Mouse (Mus musculus): ENCODE measurements around the gene Glo1. TPM values are rescaled to one million over a fixed set of nuclear protein-coding genes. Genes with fewer than 3 reads are reported as not detected.
"Not testable (repeated sequence)": the region's sequence is repeated elsewhere in the genome, so short reads cannot be mapped to it uniquely, and the experiment has no call there.

Glo1 gene
- polyA plus RNA-seq, 1 experiment = 46.4 TPM

GRCm38 (mm10) chr17:30648770-30649169, 22.1 kb upstream of the Glo1 start:
- Histone ChIP-seq H3K4me3 (ENCODE audit: insufficient read depth, low read length) (no peak overlapping the region), H3K4me1 (ENCODE audit: control insufficient read depth, insufficient read depth, low read length) (no peaks in the 10 kb centered on the region), H3K27ac (ENCODE audit: insufficient read depth, low read depth, low read length) (no peak overlapping the region)
- TF ChIP-seq CTCF (IDR thresholded peaks at IDR 0.05; ENCODE audit: low read depth, low read length) = no peak
- no peak for TF ChIP-seq POLR2A (IDR thresholded peaks at IDR 0.05; ENCODE audit: borderline replicate concordance, low read depth, low read length)

- TF ChIP-seq POLR2A (IDR thresholded peaks at IDR 0.05; ENCODE audit: borderline replicate concordance, low read depth, low read length) (no peak), CTCF (IDR thresholded peaks at IDR 0.05; ENCODE audit: low read depth, low read length) (no peak)
- H3K27ac ChIP-seq (ENCODE audit: insufficient read depth, low read depth, low read length) = no peak overlapping the region
- no peak overlapping the region for H3K4me3 ChIP-seq (ENCODE audit: insufficient read depth, low read length)
- H3K4me1 ChIP-seq (ENCODE audit: control insufficient read depth, insufficient read depth, low read length) = no peaks in the 10 kb centered on the region
Measured at GRCm38 (mm10) chr17:30640896-30641295, 14.2 kb upstream of the Glo1 start.

- no peak for TF ChIP-seq POLR2A (IDR thresholded peaks at IDR 0.05; ENCODE audit: borderline replicate concordance, low read depth, low read length)
- TF ChIP-seq CTCF (IDR thresholded peaks at IDR 0.05; ENCODE audit: low read depth, low read length) = no peak
- no peak overlapping the region for H3K4me3 ChIP-seq (ENCODE audit: insufficient read depth, low read length)
- no peak overlapping the region for H3K27ac ChIP-seq (ENCODE audit: insufficient read depth, low read depth, low read length)
- no peaks in the 10 kb centered on the region for H3K4me1 ChIP-seq (ENCODE audit: control insufficient read depth, insufficient read depth, low read length)
Measured at GRCm38 (mm10) chr17:30638996-30639395, 12.3 kb upstream of the Glo1 start.

- no peak overlapping the region for H3K4me3 ChIP-seq (ENCODE audit: insufficient read depth, low read length)
- TF ChIP-seq CTCF (IDR thresholded peaks at IDR 0.05; ENCODE audit: low read depth, low read length) (no peak), POLR2A (IDR thresholded peaks at IDR 0.05; ENCODE audit: borderline replicate concordance, low read depth, low read length) (no peak)
- H3K4me1 ChIP-seq (ENCODE audit: control insufficient read depth, insufficient read depth, low read length) = no peaks in the 10 kb centered on the region
- H3K27ac ChIP-seq (ENCODE audit: insufficient read depth, low read depth, low read length) = no peak overlapping the region
Measured at GRCm38 (mm10) chr17:30637714-30638113, 11.0 kb upstream of the Glo1 start.

GRCm38 (mm10) chr17:30635367-30635766, 8.7 kb upstream of the Glo1 start:
- Histone ChIP-seq H3K4me1 (ENCODE audit: control insufficient read depth, insufficient read depth, low read length) (no peaks in the 10 kb centered on the region), H3K27ac (ENCODE audit: insufficient read depth, low read depth, low read length) (no peak overlapping the region), H3K4me3 (ENCODE audit: insufficient read depth, low read length) (no peak overlapping the region)
- no peak for TF ChIP-seq POLR2A (IDR thresholded peaks at IDR 0.05; ENCODE audit: borderline replicate concordance, low read depth, low read length)
- TF ChIP-seq CTCF (IDR thresholded peaks at IDR 0.05; ENCODE audit: low read depth, low read length) = no peak

GRCm38 (mm10) chr17:30624132-30624531, 2.5 kb downstream of the Glo1 start, which contains the start of gene Dnah8:
Gene Dnah8 (plus strand): TSS chr17:30624354.
- H3K27ac ChIP-seq (ENCODE audit: insufficient read depth, low read depth, low read length); H3K4me3 ChIP-seq (ENCODE audit: insufficient read depth, low read length); H3K4me1 ChIP-seq (ENCODE audit: control insufficient read depth, insufficient read depth, low read length): not testable (repeated sequence)

- no peak overlapping the region for H3K4me3 ChIP-seq (ENCODE audit: insufficient read depth, low read length)
- no peak for TF ChIP-seq POLR2A (IDR thresholded peaks at IDR 0.05; ENCODE audit: borderline replicate concordance, low read depth, low read length)
- no peak for TF ChIP-seq CTCF (IDR thresholded peaks at IDR 0.05; ENCODE audit: low read depth, low read length)
Measured at GRCm38 (mm10) chr17:30623200-30623599, 3.5 kb downstream of the Glo1 start.

GRCm38 (mm10) chr17:30621450-30621849, 5.2 kb downstream of the Glo1 start:
- TF ChIP-seq CTCF (IDR thresholded peaks at IDR 0.05; ENCODE audit: low read depth, low read length) (no peak), POLR2A (IDR thresholded peaks at IDR 0.05; ENCODE audit: borderline replicate concordance, low read depth, low read length) (no peak)

More at GRCm38 (mm10) chr17:30623200-30623599, 3.5 kb downstream of the Glo1 start:
- Histone ChIP-seq H3K27ac (ENCODE audit: insufficient read depth, low read depth, low read length) (no peak overlapping the region), H3K4me1 (ENCODE audit: control insufficient read depth, insufficient read depth, low read length) (no peaks in the 10 kb centered on the region)

GRCm38 (mm10) chr17:30620548-30620947, 6.1 kb downstream of the Glo1 start:
- Histone ChIP-seq H3K4me3 (ENCODE audit: insufficient read depth, low read length) (no peak overlapping the region), H3K27ac (ENCODE audit: insufficient read depth, low read depth, low read length) (no peak overlapping the region), H3K4me1 (ENCODE audit: control insufficient read depth, insufficient read depth, low read length) (no peaks in the 10 kb centered on the region)
- no peak for TF ChIP-seq CTCF (IDR thresholded peaks at IDR 0.05; ENCODE audit: low read depth, low read length)
- no peak for TF ChIP-seq POLR2A (IDR thresholded peaks at IDR 0.05; ENCODE audit: borderline replicate concordance, low read depth, low read length)

More at GRCm38 (mm10) chr17:30621450-30621849, 5.2 kb downstream of the Glo1 start:
- Histone ChIP-seq H3K4me3 (ENCODE audit: insufficient read depth, low read length) (no peak overlapping the region), H3K4me1 (ENCODE audit: control insufficient read depth, insufficient read depth, low read length) (no peaks in the 10 kb centered on the region), H3K27ac (ENCODE audit: insufficient read depth, low read depth, low read length) (no peak overlapping the region)

- no peaks in the 10 kb centered on the region for H3K4me1 ChIP-seq (ENCODE audit: control insufficient read depth, insufficient read depth, low read length)
- no peak overlapping the region for H3K27ac ChIP-seq (ENCODE audit: insufficient read depth, low read depth, low read length)
- no peak overlapping the region for H3K4me3 ChIP-seq (ENCODE audit: insufficient read depth, low read length)
- TF ChIP-seq POLR2A (IDR thresholded peaks at IDR 0.05; ENCODE audit: borderline replicate concordance, low read depth, low read length) (no peak), CTCF (IDR thresholded peaks at IDR 0.05; ENCODE audit: low read depth, low read length) (no peak)
Measured at GRCm38 (mm10) chr17:30619153-30619552, 7.5 kb downstream of the Glo1 start.
